Mouse (Mus musculus) heart, adult 2 months (tissue): ENCODE measurements at regions not wholly inside any gene's neighbourhood (a gene's known extent, or its start where the extent isn't known, plus 50 kb on each side); places are given as distances from the start of the nearest gene placed in this dataset.

Experiments
- CTCF ChIP-seq: fragments of 200-600 bp; IDR thresholded peaks from 2 replicates; pipeline ENCODE4 v1.8.1; 2022; ENCODE audit warnings: antibody characterized with exemption, mild to moderate bottlenecking, moderate library complexity
- EP300 ChIP-seq: fragments of 200-500 bp; IDR thresholded peaks from 2 replicates; pipeline ENCODE4 v1.6.1; 2011; ENCODE audit warnings: low read depth, low read length, control low read depth; ENCODE audit not compliant: insufficient read depth

- TF ChIP-seq EP300 (no peak), CTCF (no peak)
These were observed 1055.4 kb upstream of the Sel1l start for GRCm38 (mm10) chr12:92904382-92904781.
